9 mouse cellular contexts compared by ENCODE assay signal in the genomic region with DNA sequence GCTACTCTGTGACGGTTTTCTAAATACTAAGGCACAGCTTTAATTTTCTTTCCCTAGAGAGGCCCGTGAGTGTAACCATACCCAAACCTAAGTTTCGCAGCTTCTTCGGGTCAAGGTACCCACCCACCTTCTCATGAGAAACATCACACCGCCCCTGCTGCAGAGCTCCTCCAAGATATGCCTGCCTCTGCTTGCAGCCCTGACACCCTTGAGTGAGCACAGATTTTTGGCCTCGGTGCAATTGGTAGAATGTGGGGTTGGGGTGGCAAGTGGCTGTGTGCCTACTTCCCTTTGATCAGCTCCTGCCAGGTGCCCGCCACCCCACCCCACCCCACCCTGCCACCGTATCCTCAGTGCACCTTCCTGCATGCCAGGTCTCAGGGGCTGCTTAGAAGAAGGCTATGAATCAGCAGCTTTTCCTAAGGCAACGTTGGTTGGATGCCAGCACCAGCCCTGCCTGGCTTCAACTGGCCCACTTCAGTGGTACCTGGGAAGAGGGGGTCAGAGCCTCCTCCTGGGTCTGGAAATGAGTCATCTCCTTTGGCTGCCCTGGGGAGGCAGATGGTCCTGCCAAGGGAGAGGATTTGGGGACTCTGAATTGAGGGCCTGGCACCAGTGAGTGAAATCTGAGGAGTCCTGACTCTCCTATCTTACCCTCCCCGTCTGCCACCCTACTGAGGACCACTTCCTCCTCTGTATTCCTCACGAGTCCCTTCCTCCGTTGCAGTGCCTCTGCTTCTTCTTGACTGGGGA.
A peak's percentile ranks its signal among the peaks of the same experiment; 100 is the strongest.
DNase-seq lines count a peak whose midpoint lies in the region; ATAC-seq lines count a peak whose summit lies in the region.
"Had no signal": no experiment of that assay in that cellular context is flagged by ENCODE, and none has a peak within 500 bp of the region (broad histone marks: within the 10 kb centered on the region; RNA-seq: fewer than 3 reads in every experiment).

No protein-coding gene starts in this region.

- DNase-seq in heart, postnatal 4 days: no peak
- peak; percentile 55 to 56 for DNase-seq in adrenal gland, postnatal 36 days
- peak; percentile 32 for DNase-seq in embryonic facial prominence, embryonic 14.5 days (ENCODE audit: low spot score)
- DNase-seq in limb, embryonic 10.5 days (ENCODE audit: low spot score): no peak
- DNase-seq in neural tube, embryonic 10.5 days (ENCODE audit: extremely low spot score, low spot score): no peak
- DNase-seq in midbrain, embryonic 10.5 days (ENCODE audit: low spot score): no peak
- no peak for DNase-seq in adipocyte (ENCODE audit: low spot score)

- peaks cover 34% of the 10 kb centered on the region for H3K4me1 ChIP-seq in heart, embryonic 16.5 days (ENCODE audit: control insufficient read depth, insufficient read depth, low read length)
- peaks cover 19% of the 10 kb centered on the region for H3K4me1 ChIP-seq in embryonic facial prominence, embryonic 14.5 days (ENCODE audit: control insufficient read depth, insufficient read depth, low read length)
- H3K4me1 ChIP-seq in limb, embryonic 10.5 days: peaks cover 18% of the 10 kb centered on the region
- H3K4me1 ChIP-seq in midbrain, embryonic 10.5 days: peaks cover 13% of the 10 kb centered on the region

- no peak overlapping the region for H3K4me2 ChIP-seq in heart, embryonic 16.5 days (ENCODE audit: low read depth, low read length)
- no peak overlapping the region for H3K4me2 ChIP-seq in embryonic facial prominence, embryonic 14.5 days (ENCODE audit: low read depth, low read length)
- H3K4me2 ChIP-seq: neural tube, embryonic 12.5 days had no signal

- H3K36me3 ChIP-seq in heart, embryonic 16.5 days (ENCODE audit: control insufficient read depth, insufficient read depth): no peaks in the 10 kb centered on the region
- H3K36me3 ChIP-seq in embryonic facial prominence, embryonic 14.5 days (ENCODE audit: control insufficient read depth, insufficient read depth, low read length): no peaks in the 10 kb centered on the region
- H3K36me3 ChIP-seq in limb, embryonic 10.5 days: no peaks in the 10 kb centered on the region
- H3K36me3 ChIP-seq in midbrain, embryonic 10.5 days: no peaks in the 10 kb centered on the region
- H3K36me3 ChIP-seq: neural tube, embryonic 12.5 days had no signal

- no peak overlapping the region for H3K9ac ChIP-seq in heart, embryonic 16.5 days (ENCODE audit: low read length)
- no peak overlapping the region for H3K9ac ChIP-seq in embryonic facial prominence, embryonic 14.5 days (ENCODE audit: low read depth, low read length)
- H3K9ac ChIP-seq: neural tube, embryonic 12.5 days had no signal

- H3K27ac ChIP-seq in heart, embryonic 16.5 days (ENCODE audit: low read length): peak overlapping the region; percentile 74
- H3K27ac ChIP-seq in embryonic facial prominence, embryonic 14.5 days (replicated peaks; ENCODE audit: low read depth, low read length): no peak overlapping the region
- peak overlapping the region; percentile 36; the same call in 1 of the 2 replicates for H3K27ac ChIP-seq in limb, embryonic 10.5 days
- no peak overlapping the region; the same call in 1 of the 2 replicates for H3K27ac ChIP-seq in midbrain, embryonic 10.5 days (replicated peaks)
- H3K27ac ChIP-seq: neural tube, embryonic 12.5 days had no signal

- WGBS in heart, embryonic 16.5 days: 51% methylated on average over 12 of the region's 12 CpGs
- 64% methylated on average over 12 of the region's 12 CpGs for WGBS in embryonic facial prominence, embryonic 14.5 days
- WGBS in limb, embryonic 10.5 days: 76% methylated on average over 12 of the region's 12 CpGs
- WGBS in midbrain, embryonic 10.5 days: 79% methylated on average over 12 of the region's 12 CpGs

- no peaks in the 10 kb centered on the region for H3K27me3 ChIP-seq in heart, embryonic 16.5 days (ENCODE audit: control insufficient read depth, insufficient read depth, low read length)
- no peaks in the 10 kb centered on the region for H3K27me3 ChIP-seq in embryonic facial prominence, embryonic 14.5 days (replicated peaks; ENCODE audit: control insufficient read depth, insufficient read depth, low read length)
- H3K27me3 ChIP-seq in limb, embryonic 10.5 days (ENCODE audit: low read depth, poor library complexity, severe bottlenecking): no peaks in the 10 kb centered on the region
- H3K27me3 ChIP-seq in midbrain, embryonic 10.5 days (ENCODE audit: low read depth, poor library complexity, severe bottlenecking): no peaks in the 10 kb centered on the region
- H3K27me3 ChIP-seq: neural tube, embryonic 12.5 days had no signal

- ATAC-seq in heart, embryonic 16.5 days (replicated peaks; ENCODE audit: extremely low read depth, insufficient read depth, low FRiP score): no peak
- peak; percentile 34 for ATAC-seq in embryonic facial prominence, embryonic 14.5 days (ENCODE audit: low read depth)

- H3K4me3 ChIP-seq in heart, embryonic 16.5 days (ENCODE audit: low read length): no peak overlapping the region
- no peak overlapping the region for H3K4me3 ChIP-seq in embryonic facial prominence, embryonic 14.5 days (ENCODE audit: low read depth, low read length)
- no peak overlapping the region for H3K4me3 ChIP-seq in limb, embryonic 10.5 days
- no peak overlapping the region for H3K4me3 ChIP-seq in midbrain, embryonic 10.5 days
- H3K4me3 ChIP-seq: neural tube, embryonic 12.5 days had no signal

- H3K9me3 ChIP-seq in heart, embryonic 16.5 days (replicated peaks; ENCODE audit: control insufficient read depth, low read length): no peaks in the 10 kb centered on the region
- no peaks in the 10 kb centered on the region for H3K9me3 ChIP-seq in embryonic facial prominence, embryonic 14.5 days (ENCODE audit: control insufficient read depth, low read length)
- H3K9me3 ChIP-seq in limb, embryonic 10.5 days (replicated peaks): no peaks in the 10 kb centered on the region
- no peaks in the 10 kb centered on the region; the same call in 1 of the 2 replicates for H3K9me3 ChIP-seq in midbrain, embryonic 10.5 days (replicated peaks)
- H3K9me3 ChIP-seq: neural tube, embryonic 12.5 days had no signal

Comparison
In these comparisons a context has a peak if more than half of its experiments do, and no peak if none do; other contexts are left out.
1. H3K27ac ChIP-seq: peak in heart, embryonic 16.5 days (single experiment) and limb, embryonic 10.5 days (single experiment); none in embryonic facial prominence, embryonic 14.5 days (single experiment) and midbrain, embryonic 10.5 days (single experiment).
2. DNase-seq: peak in adrenal gland, postnatal 36 days (2 of 2) and embryonic facial prominence, embryonic 14.5 days (single experiment); none in heart, postnatal 4 days (single experiment), limb, embryonic 10.5 days (single experiment), neural tube, embryonic 10.5 days (single experiment), midbrain, embryonic 10.5 days (single experiment) and adipocyte (single experiment).